Mouse (Mus musculus) hindbrain, embryonic 12.5 days (tissue): ENCODE measurements at regions not wholly inside any gene's neighbourhood (a gene's known extent, or its start where the extent isn't known, plus 50 kb on each side); places are given as distances from the start of the nearest gene placed in this dataset.

Experiments
- ATAC-seq: fragments of 200-750 bp; cut with Nextera tagmentation; 2 replicates; pipeline ENCODE4 v1.8.0; 2017; ENCODE audit warnings: moderate TSS enrichment; ENCODE audit not compliant: low FRiP score
- H3K27ac ChIP-seq: fragments of 300-500 bp; sonication (generic); 2 replicates; pipeline ENCODE4 v1.5.1; 2016; ENCODE audit warnings: mild to moderate bottlenecking
- H3K27me3 ChIP-seq: fragments of 300-500 bp; sonication (generic); 2 replicates; pipeline ENCODE4 v1.6.1; 2016; ENCODE audit warnings: mild to moderate bottlenecking
- H3K36me3 ChIP-seq: fragments of 300-500 bp; sonication (generic); 2 replicates; pipeline ENCODE4 v1.6.1; 2016; ENCODE audit warnings: mild to moderate bottlenecking
- H3K4me1 ChIP-seq: fragments of 300-500 bp; sonication (generic); 2 replicates; pipeline ENCODE4 v1.6.1; 2016
- H3K4me2 ChIP-seq: fragments of 300-500 bp; sonication (generic); replicated peaks from 2 replicates; pipeline ENCODE4 v1.6.1; 2016; ENCODE audit warnings: mild to moderate bottlenecking
- H3K4me3 ChIP-seq: fragments of 300-500 bp; sonication (generic); 2 replicates; pipeline ENCODE4 v1.5.1; 2016; ENCODE audit warnings: mild to moderate bottlenecking
- H3K9ac ChIP-seq: fragments of 300-500 bp; sonication (generic); 2 replicates; pipeline ENCODE4 v1.6.1; 2016; ENCODE audit warnings: mild to moderate bottlenecking, moderate library complexity
- H3K9me3 ChIP-seq: fragments of 300-500 bp; sonication (generic); replicated peaks from 2 replicates; pipeline ENCODE4 v1.6.1; 2016; ENCODE audit warnings: mild to moderate bottlenecking
- WGBS: fragments of 180-500 bp; shearing (Covaris S2); methylation state at CpG from one replicate; pipeline ENCODE4 v1.1.7; 2016; 5-methylcytosine and 5-hydroxymethylcytosine counted together

DNA sequence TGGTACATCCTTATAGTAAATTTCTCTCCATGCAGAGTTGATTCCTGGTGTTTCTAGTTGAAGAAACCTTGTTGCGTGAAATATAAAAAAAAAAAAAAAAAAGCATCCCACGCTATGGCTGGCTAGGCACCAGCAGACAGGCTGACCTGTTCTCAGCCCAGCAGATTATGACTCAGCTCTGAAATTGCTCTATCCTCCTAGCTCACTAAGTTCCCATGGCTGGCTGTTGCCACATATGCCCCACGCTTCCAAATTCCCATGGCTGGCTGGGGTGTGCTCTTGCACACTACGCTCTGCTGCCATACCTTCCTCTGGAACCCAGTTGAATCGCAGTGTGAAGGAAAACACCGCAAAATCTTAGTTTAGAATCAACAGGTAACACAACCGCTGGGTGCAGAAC, 270.1 kb downstream of the Mid1ip1 start:
- H3K27ac ChIP-seq: no peak overlapping the region
- H3K4me2 ChIP-seq: no peak overlapping the region
- no peak for ATAC-seq
- H3K36me3 ChIP-seq: no peaks in the 10 kb centered on the region
- no peaks in the 10 kb centered on the region for H3K9me3 ChIP-seq
- no peak overlapping the region for H3K9ac ChIP-seq
- H3K27me3 ChIP-seq: no peaks in the 10 kb centered on the region
- H3K4me1 ChIP-seq: no peaks in the 10 kb centered on the region
- H3K4me3 ChIP-seq: no peak overlapping the region
- 92% methylated on average over 7 of the region's 7 CpGs for WGBS

DNA sequence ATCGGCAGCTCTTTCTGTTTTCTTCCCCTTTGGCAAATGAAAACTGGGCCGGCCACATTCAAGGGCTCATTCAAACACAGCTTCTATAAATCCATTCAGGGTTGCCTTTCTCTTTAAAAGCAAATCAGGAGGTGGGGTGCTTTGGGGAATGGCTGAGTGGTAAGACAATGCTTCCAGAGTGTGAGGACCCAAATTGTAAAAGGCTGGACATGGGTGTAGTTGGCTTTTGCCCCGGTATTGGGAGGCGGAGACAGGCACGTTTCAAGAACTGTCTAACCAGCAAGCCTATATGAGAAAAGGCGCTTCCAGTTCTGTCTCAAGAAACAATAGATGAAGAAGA, 277.0 kb downstream of the Mid1ip1 start:
- H3K4me2 ChIP-seq: peak overlapping the region; percentile 46
- peaks cover 18% of the 10 kb centered on the region for H3K4me1 ChIP-seq
- 30% methylated on average over 6 of the region's 6 CpGs for WGBS
- peaks cover 4% of the 10 kb centered on the region; the same call in 1 of the 2 replicates for H3K27me3 ChIP-seq
- peak overlapping the region; percentile 87 for H3K27ac ChIP-seq
- H3K4me3 ChIP-seq: no peak overlapping the region
- H3K9ac ChIP-seq: no peak overlapping the region
- H3K36me3 ChIP-seq: no peaks in the 10 kb centered on the region
- no peaks in the 10 kb centered on the region for H3K9me3 ChIP-seq
- no peak for ATAC-seq

DNA sequence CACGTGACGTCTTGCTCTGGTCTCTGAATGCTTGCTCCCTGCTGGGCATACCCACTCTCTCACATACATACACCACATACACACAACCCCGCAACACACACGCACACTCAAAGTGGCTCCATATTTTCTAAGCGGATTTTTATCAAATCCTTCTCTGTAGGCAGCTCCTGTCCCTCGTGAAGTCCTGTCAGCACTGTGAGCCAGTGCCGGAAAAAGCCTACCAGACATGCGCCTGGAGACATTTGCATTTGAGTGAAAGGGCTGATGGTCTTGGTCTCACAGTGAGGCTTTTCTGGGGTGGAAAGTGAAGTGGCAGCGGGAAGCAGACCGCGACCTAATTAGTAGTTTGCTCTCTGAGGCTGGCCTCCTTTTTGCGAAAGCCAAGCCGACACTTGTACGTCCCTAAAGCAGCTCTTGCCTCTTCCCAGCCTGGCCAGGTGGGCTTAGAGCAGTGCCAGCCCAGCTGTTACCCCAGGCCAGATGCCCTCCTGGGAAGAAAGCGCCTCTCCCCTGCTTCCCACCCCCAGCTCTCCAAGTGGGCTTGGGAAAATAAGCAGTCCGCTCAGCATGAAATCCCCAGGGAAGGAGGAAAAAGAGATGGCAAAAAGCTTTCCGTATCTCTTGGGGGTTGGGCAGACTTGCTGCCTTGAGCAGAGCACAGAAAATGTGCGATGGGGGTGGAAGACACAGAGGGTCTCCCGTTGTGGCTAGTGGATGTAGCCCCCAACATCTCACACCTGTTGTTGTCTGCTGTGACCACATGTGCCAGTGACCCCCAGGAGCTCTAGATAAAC, 277.6 kb downstream of the Mid1ip1 start:
- 20% methylated on average over 19 of the region's 19 CpGs for WGBS
- no peak overlapping the region for H3K9ac ChIP-seq

DNA sequence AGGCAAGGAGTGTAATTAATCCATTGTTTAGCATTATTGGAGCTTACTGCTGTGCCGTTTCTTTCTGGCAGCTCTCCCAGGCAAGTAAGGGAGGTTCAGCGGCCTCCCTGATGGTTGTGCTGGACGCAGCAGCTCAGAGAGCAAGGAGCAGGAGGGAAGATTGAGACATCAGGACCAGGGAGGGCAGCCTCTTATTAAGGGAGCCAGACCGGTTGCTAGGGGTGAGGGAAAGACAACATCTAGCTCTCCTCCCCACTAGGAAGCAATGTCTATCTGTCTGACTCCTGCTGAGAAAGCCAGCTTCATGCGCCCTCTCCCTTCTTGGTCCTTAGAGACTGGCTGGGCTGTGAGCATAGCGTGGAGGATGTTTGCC, 278.2 kb downstream of the Mid1ip1 start:
- H3K9me3 ChIP-seq: no peaks in the 10 kb centered on the region
- peak overlapping the region; percentile 46 for H3K4me2 ChIP-seq
- H3K9ac ChIP-seq: no peak overlapping the region
- ATAC-seq: peak; percentile 69
- H3K4me1 ChIP-seq: peaks cover 18% of the 10 kb centered on the region
- H3K4me3 ChIP-seq: no peak overlapping the region
- peaks cover 5% of the 10 kb centered on the region; the same call in 1 of the 2 replicates for H3K27me3 ChIP-seq
- H3K36me3 ChIP-seq: no peaks in the 10 kb centered on the region
- H3K27ac ChIP-seq: peak overlapping the region; percentile 87
- WGBS: 24% methylated on average over 6 of the region's 6 CpGs

More for the DNA sequence above, 277.6 kb downstream of the Mid1ip1 start:
- peak overlapping the region; percentile 87 for H3K27ac ChIP-seq
- peaks cover 5% of the 10 kb centered on the region; the same call in 1 of the 2 replicates for H3K27me3 ChIP-seq
- H3K36me3 ChIP-seq: no peaks in the 10 kb centered on the region
- 0 out of 2 replicates have a peak overlapping the region, but pooled peaks have one; percentile 4 for H3K4me3 ChIP-seq
- H3K4me1 ChIP-seq: peaks cover 18% of the 10 kb centered on the region
- no peaks in the 10 kb centered on the region for H3K9me3 ChIP-seq
- ATAC-seq: peak; percentile 80
- peak overlapping the region; percentile 46 for H3K4me2 ChIP-seq

DNA sequence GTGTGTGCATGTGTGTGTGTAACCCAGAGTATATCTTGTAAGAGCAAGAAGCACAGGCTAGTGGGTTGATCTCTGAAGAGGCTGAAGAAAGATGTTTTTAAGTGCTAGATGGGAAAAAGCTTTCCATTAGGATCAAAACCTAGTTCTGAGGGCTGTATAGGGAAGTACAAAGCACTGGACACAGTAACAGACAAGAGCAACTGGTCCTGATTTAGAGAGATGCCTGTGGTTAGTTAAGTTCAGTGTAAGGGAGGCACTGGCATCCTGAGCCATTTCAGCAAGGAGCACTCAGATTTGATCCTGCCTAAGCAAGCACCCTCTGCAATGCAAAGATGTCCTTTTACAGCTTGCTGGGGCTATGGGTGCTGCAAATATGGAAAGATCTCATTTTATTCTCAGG, 280.1 kb downstream of the Mid1ip1 start:
- Histone ChIP-seq H3K36me3 (no peaks in the 10 kb centered on the region), H3K27ac (no peak overlapping the region), H3K9ac (no peak overlapping the region), H3K4me3 (no peak overlapping the region), H3K9me3 (no peaks in the 10 kb centered on the region), H3K4me1 (peaks cover 18% of the 10 kb centered on the region), H3K27me3 (peaks cover 5% of the 10 kb centered on the region; the same call in 1 of the 2 replicates), H3K4me2 (no peak overlapping the region)
- ATAC-seq: no peak

DNA sequence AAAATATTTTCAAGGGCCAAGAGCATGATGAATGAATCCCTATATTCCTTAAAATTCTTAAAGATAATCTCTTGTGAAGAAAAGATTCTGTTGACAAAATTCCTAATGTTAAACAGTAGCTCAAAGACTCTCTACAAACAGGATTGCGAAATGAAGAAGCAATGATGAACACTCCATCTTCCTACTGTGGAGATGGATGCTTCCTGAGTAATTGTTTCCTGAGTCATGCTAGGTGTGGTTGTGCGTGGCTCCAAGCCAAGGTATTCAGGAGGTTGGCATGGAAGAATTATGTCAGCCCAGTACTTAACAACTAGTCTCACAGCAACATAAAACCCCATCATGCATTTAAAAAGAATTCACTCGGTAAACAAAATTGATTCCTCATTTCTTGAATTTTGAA, 286.4 kb downstream of the Mid1ip1 start:
- WGBS: 81% methylated on average over 3 of the region's 3 CpGs
- no peak for ATAC-seq

DNA sequence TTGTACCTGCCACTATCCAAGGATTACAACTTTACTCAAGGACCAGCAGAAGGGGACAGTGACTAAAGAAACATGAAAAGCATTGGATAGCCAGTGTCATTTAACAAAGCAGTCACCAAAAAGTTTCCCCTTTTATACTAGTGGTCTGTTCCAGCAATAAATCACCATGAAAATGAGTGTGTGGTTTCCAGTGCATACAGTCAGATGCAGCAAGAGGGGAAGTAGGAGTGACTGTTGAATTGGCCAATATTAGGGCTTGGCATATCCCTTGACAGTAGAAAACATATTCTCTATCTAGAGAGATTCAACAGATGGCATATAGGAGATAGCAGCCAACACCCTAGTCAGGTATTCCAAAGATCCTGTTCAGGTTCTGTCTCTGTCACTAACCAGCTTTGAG, 259.8 kb upstream of the H2al1a start:
- H3K4me1 ChIP-seq: no peaks in the 10 kb centered on the region
- H3K36me3 ChIP-seq: no peaks in the 10 kb centered on the region
- ATAC-seq: no peak
- H3K4me3 ChIP-seq: no peak overlapping the region
- no peak overlapping the region for H3K4me2 ChIP-seq
- no peaks in the 10 kb centered on the region for H3K9me3 ChIP-seq
- H3K9ac ChIP-seq: no peak overlapping the region
- no peaks in the 10 kb centered on the region for H3K27me3 ChIP-seq
- no peak overlapping the region for H3K27ac ChIP-seq

More for the DNA sequence above, 286.4 kb downstream of the Mid1ip1 start:
- H3K4me1 ChIP-seq: no peaks in the 10 kb centered on the region
- H3K4me2 ChIP-seq: no peak overlapping the region
- H3K9me3 ChIP-seq: no peaks in the 10 kb centered on the region
- H3K27ac ChIP-seq: no peak overlapping the region
- 0 out of 2 replicates have a peak, but pooled peaks cover 2% of the 10 kb centered on the region for H3K27me3 ChIP-seq
- H3K4me3 ChIP-seq: no peak overlapping the region
- H3K36me3 ChIP-seq: no peaks in the 10 kb centered on the region
- no peak overlapping the region for H3K9ac ChIP-seq

DNA sequence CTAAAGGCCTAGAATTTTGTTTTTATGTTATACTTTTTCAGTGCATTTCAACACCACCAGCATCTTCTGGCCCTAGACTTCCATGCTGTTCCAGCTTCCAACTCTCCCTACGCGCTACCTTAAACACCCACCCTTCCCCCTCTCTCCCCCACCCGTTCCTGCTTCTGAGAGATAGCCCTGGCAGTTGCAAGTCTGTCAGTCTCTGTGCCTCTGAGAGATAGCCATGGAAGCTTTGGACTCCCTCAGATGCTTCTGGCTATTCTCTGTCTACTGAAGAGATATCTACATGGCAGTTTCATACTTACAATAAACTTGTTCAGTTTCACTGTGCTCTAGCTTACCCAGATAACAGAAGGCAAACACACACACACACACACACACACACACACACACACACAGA, 252.3 kb upstream of the H2al1a start:
- Histone ChIP-seq H3K9me3 (no peaks in the 10 kb centered on the region), H3K36me3 (no peaks in the 10 kb centered on the region), H3K4me1 (no peaks in the 10 kb centered on the region), H3K9ac (no peak overlapping the region), H3K27ac (no peak overlapping the region), H3K27me3 (no peaks in the 10 kb centered on the region), H3K4me2 (no peak overlapping the region), H3K4me3 (no peak overlapping the region)
- WGBS: 91% methylated on average over 3 of the region's 3 CpGs
- no peak for ATAC-seq

DNA sequence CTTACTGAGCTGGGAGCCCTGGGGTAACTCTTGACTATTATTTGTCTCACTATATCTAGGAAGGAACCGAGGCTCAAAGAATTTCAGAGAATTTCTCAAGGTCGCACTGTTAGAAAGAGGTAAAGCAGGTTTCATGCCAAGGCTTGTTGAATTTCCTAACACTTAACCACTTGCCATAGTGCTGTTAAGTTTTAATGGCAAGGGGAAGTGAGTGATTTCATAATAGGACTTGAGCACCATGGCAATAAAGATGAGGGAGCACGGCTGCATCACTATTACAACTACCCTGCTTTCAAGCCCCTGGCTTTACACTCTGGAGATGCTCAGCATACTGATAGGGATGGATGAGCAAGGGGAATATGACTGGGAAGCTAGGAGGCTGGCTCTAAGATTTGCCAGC, 216.9 kb upstream of the H2al1a start:
- Histone ChIP-seq H3K9me3 (no peaks in the 10 kb centered on the region), H3K4me3 (no peak overlapping the region), H3K4me1 (0 out of 2 replicates have a peak, but pooled peaks cover 4% of the 10 kb centered on the region), H3K36me3 (no peaks in the 10 kb centered on the region), H3K27me3 (no peaks in the 10 kb centered on the region), H3K4me2 (no peak overlapping the region), H3K27ac (no peak overlapping the region), H3K9ac (no peak overlapping the region)
- 74% methylated on average over 3 of the region's 3 CpGs for WGBS
- no peak for ATAC-seq

DNA sequence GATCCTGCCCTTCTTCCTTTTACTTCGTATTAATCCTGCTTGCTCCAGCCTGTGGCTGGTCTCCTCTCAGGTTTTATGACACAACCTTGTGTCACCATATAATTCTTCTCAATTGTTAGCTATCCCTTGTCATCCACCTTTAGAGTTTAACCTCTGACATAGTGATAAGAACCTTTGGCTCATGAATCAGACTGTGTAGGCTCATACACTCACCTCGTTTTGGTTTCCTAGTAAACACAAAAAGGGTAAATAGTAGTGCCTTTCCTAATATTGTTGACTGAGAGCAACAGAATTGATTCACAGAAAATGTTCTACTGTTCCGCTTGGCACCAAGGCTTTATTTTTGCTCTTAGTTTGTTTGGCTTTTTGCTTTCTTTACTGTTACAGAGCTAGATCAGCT, 216.2 kb upstream of the H2al1a start:
- Histone ChIP-seq H3K9ac (no peak overlapping the region), H3K27ac (no peak overlapping the region), H3K27me3 (no peaks in the 10 kb centered on the region), H3K9me3 (no peaks in the 10 kb centered on the region), H3K4me1 (0 out of 2 replicates have a peak, but pooled peaks cover 4% of the 10 kb centered on the region), H3K36me3 (no peaks in the 10 kb centered on the region), H3K4me2 (no peak overlapping the region), H3K4me3 (no peak overlapping the region)
- 75% methylated on average over 3 of the region's 3 CpGs for WGBS
- no peak for ATAC-seq

DNA sequence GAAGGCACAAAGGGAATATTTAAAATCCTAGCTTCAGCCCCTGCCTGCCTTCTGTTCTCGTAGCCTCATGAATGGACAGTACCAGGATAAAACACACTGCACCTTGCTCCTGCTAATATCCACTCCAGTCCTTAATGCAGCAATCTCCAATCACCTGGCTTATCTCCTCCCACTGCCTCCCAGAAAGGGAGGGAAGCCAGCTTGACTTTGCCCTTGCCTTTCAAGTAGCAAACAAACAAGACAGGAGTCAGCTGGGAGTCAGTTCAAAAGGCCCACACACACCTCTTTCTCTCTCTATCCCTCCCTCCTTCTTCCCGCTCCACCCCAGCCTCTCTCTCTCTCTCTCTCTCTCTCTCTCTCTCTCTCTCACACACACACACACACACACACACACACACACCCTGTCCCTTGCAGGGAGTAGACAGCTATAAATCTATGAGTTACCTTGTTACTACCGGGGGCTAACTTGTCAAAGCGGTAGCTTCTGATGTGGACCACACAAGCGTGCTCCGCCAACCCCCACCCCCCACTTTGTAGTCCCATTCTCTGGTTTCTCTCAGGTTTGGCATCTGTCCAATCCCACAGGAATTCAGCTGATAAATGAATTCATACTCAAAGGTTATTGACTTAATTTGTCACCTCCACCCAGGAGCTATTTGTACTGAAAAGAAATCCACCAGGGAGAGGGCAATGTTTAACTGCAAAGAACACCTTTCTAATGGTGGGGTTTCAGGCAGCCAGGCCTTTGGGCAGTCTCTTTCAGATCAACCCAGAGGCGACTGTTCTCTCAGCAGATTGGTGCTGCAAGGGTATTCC, 212.6 kb upstream of the H2al1a start:
- WGBS: 51% methylated on average over 7 of the region's 7 CpGs
- no peaks in the 10 kb centered on the region for H3K36me3 ChIP-seq

DNA sequence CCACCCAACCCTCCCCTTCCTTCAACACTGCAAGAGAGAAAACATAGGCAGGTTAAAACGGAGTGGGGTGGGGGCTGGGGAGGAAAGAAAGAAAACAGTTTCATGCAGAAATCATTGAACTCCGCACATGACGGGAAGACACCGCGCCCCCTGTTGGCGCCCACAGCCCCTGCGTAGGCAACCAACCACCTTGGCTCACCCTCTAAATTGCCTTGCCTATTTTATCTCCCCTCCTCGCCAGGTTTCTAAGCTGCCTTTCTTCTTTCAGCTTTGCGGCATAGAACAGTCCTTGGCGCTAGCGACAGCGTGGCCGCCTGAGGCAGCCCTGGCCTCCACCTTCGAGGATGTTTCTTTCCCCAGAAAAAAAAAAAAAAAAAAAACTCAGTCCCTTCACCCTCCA, 211.1 kb upstream of the H2al1a start:
- no peak for ATAC-seq
- H3K27ac ChIP-seq: no peak overlapping the region
- WGBS: 18% methylated on average over 8 of the region's 14 CpGs
- no peak overlapping the region for H3K9ac ChIP-seq
- H3K4me2 ChIP-seq: peak overlapping the region; percentile 20
- H3K27me3 ChIP-seq: no peaks in the 10 kb centered on the region
- H3K9me3 ChIP-seq: no peaks in the 10 kb centered on the region
- H3K4me3 ChIP-seq: no peak overlapping the region
- 0 out of 2 replicates have a peak, but pooled peaks cover 4% of the 10 kb centered on the region for H3K4me1 ChIP-seq
- no peaks in the 10 kb centered on the region for H3K36me3 ChIP-seq

More for the DNA sequence above, 212.6 kb upstream of the H2al1a start:
- no peak overlapping the region for H3K9ac ChIP-seq
- no peak overlapping the region for H3K4me2 ChIP-seq
- H3K27ac ChIP-seq: no peak overlapping the region; the same call in 1 of the 2 replicates
- H3K9me3 ChIP-seq: no peaks in the 10 kb centered on the region
- H3K4me1 ChIP-seq: 0 out of 2 replicates have a peak, but pooled peaks cover 4% of the 10 kb centered on the region
- no peaks in the 10 kb centered on the region for H3K27me3 ChIP-seq
- no peak overlapping the region for H3K4me3 ChIP-seq
- no peak for ATAC-seq
